Mouse (Mus musculus): Measurements from ENCODE around the gene Fgfrl1. TPM values are rescaled to one million over a fixed set of nuclear protein-coding genes. Genes with fewer than 3 reads are reported as not detected.

Gene Fgfrl1
- polyA plus RNA-seq, 1 experiment, result 30.6 TPM

DNA sequence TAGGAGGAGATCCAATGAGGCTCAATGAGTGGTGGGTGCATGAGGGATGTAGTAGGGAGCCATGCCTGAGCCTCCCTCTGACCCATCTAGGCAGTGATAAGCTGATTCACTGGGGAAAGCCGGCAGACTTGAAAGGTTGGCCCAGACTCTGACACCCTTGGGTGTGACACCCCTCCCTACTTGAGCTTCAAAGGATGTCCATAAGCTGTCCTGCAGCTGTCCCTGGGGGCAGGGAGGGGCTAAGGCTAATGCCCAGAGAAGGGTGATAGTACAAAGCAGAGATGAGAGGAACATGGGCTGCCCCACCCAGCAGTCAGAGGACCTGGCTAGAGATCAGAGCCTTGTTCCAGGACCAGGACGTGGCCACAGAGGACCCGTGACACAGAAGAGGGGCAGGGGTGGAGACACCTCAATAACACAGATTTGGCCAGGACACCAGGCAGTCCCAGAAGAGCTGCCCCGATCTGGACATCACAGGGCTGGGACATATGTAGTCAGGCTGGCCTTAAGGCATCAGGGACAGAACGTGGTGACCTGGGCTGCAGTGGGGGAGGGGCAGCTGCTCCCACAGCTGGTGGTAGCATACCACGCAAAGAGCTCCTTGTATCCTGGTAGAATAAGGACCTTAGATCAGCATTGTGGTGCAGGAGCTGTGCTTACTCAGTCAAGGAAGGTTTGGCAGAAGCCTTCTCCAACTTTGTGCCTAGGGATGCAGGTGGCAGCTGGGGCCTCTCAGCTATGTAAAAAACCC lies 17.0 kb downstream of the Fgfrl1 start:
- Histone ChIP-seq H3K4me3 (ENCODE audit: insufficient read depth, low read length) (no peak overlapping the region), H3K27ac (ENCODE audit: insufficient read depth, low read length) (no peak overlapping the region), H3K4me1 (ENCODE audit: control insufficient read depth, insufficient read depth, low read length) (no peaks in the 10 kb centered on the region)
- TF ChIP-seq CTCF (IDR thresholded peaks at IDR 0.05; ENCODE audit: borderline replicate concordance, insufficient read depth, low read length) (no peak), POLR2A (IDR thresholded peaks at IDR 0.05; ENCODE audit: low read depth, low read length) (no peak)

DNA sequence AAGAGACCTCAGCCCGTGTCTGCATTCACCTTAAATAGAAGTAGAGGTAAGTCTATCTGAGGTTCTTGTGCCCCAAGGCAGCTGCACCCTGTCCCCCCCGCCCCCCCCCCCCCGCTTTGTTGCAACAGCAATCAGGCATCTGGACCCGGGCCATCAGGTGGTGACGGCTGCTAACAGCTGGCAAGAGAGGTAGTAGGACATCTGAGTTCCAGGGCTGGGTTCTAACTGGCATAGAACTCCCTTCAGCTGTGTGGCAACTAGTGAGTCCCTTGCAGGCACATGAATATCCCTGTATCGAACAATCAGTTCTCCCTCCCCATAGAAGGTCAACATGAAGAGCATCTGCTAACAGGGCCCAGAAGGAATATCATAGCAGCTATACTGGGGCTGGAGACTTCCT lies 19.8 kb downstream of the Fgfrl1 start:
- Histone ChIP-seq H3K4me3 (ENCODE audit: insufficient read depth, low read length) (no peak overlapping the region), H3K27ac (ENCODE audit: insufficient read depth, low read length) (no peak overlapping the region), H3K4me1 (ENCODE audit: control insufficient read depth, insufficient read depth, low read length) (no peaks in the 10 kb centered on the region)
- TF ChIP-seq POLR2A (IDR thresholded peaks at IDR 0.05; ENCODE audit: low read depth, low read length) (no peak), CTCF (IDR thresholded peaks at IDR 0.05; ENCODE audit: borderline replicate concordance, insufficient read depth, low read length) (no peak)

DNA sequence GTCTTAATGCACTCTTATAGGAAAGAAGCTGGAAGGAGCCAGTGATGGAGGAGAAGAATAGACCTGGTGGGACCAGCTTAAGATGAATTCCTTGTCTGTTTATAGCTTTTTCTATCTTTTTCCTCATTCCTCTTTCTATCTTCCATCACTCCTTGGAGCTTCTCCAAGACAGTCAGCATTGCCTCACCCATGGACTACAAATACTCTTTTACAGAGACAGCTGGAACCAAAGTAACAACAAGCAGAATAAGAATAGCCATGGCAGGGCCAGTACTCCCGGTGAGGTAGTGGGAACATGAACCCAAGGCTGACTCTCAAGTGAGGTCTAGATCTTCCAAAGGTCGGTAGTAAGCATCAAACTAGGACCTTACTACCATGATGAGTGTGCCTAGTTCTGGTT lies 20.9 kb downstream of the Fgfrl1 start:
- TF ChIP-seq CTCF (IDR thresholded peaks at IDR 0.05; ENCODE audit: borderline replicate concordance, insufficient read depth, low read length), result no peak
- TF ChIP-seq POLR2A (IDR thresholded peaks at IDR 0.05; ENCODE audit: low read depth, low read length), result no peak
- Histone ChIP-seq H3K4me1 (ENCODE audit: control insufficient read depth, insufficient read depth, low read length) (no peaks in the 10 kb centered on the region), H3K4me3 (ENCODE audit: insufficient read depth, low read length) (no peak overlapping the region), H3K27ac (ENCODE audit: insufficient read depth, low read length) (no peak overlapping the region)

DNA sequence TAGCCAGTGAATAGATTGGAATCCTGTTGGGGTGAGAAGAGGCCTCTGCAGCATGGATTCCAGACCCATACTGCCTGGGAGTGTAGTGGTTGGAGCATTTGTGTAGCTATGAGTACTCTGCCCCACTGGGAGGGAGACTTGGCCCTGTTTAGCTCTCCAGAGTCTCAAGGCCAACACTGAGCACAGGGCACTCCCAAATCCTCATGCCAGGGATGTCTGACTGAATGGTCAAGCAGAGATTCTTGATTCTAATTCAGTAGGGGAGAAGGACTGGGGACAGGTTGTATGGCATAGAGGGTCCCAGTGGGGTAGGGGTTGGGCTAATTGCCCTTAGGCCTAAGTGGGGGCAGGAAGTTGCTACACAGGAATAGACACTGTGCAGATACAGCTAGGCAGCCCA lies 21.5 kb downstream of the Fgfrl1 start:
- no peaks in the 10 kb centered on the region for H3K4me1 ChIP-seq (ENCODE audit: control insufficient read depth, insufficient read depth, low read length)
- H3K27ac ChIP-seq (ENCODE audit: insufficient read depth, low read length), result no peak overlapping the region
- no peak overlapping the region for H3K4me3 ChIP-seq (ENCODE audit: insufficient read depth, low read length)
- TF ChIP-seq CTCF (IDR thresholded peaks at IDR 0.05; ENCODE audit: borderline replicate concordance, insufficient read depth, low read length) (no peak), POLR2A (IDR thresholded peaks at IDR 0.05; ENCODE audit: low read depth, low read length) (no peak)

DNA sequence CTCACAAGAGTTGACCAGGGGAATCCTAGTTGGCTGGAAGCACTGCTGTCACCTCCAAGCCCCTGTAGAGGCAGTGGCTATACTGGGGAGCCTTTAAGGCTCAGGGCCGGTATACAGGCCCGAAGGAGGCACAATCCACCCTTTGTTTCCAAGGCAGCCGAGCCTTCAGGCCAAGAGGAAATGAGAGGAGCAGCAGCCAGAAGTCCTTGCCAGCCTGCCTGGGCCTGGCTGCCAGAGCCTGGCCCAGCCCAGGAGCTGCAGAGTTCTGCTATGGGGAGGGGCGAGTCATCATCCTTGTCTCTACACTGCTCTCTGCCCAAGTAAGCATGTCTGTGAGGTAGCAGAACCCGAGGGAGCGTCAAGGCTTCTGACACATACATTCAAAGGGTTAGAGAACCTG lies 22.0 kb downstream of the Fgfrl1 start:
- Histone ChIP-seq H3K4me1 (ENCODE audit: control insufficient read depth, insufficient read depth, low read length) (peaks cover 5% of the 10 kb centered on the region; the same call in 1 of the 2 replicates), H3K4me3 (ENCODE audit: insufficient read depth, low read length) (no peak overlapping the region), H3K27ac (ENCODE audit: insufficient read depth, low read length) (no peak overlapping the region)
- no peak for TF ChIP-seq POLR2A (IDR thresholded peaks at IDR 0.05; ENCODE audit: low read depth, low read length)
- TF ChIP-seq CTCF (IDR thresholded peaks at IDR 0.05; ENCODE audit: borderline replicate concordance, insufficient read depth, low read length), result no peak

DNA sequence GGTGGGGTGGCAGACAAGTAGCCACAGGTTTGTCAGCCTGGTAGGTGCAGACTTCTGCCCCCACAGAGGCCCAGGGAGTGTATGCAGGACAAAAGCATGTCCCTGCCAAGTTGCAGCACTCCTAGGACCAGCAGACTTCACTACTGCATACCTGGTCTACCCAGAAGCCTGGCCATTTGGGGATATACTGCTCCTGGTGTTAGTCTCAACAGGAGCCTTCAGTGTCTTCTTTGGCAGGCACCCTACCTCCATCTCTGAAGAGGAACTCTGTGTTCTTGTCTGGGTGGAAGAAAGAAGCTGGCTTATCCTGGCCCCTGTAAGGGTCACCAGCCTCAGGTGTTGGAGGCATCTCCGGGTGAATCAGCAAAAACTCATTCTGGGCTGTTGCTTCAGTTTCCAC lies 23.8 kb downstream of the Fgfrl1 start:
- no peak overlapping the region for H3K27ac ChIP-seq (ENCODE audit: insufficient read depth, low read length)
- no peak for TF ChIP-seq CTCF (IDR thresholded peaks at IDR 0.05; ENCODE audit: borderline replicate concordance, insufficient read depth, low read length)
- no peak for TF ChIP-seq POLR2A (IDR thresholded peaks at IDR 0.05; ENCODE audit: low read depth, low read length)
- peaks cover 5% of the 10 kb centered on the region; the same call in 1 of the 2 replicates for H3K4me1 ChIP-seq (ENCODE audit: control insufficient read depth, insufficient read depth, low read length)

DNA sequence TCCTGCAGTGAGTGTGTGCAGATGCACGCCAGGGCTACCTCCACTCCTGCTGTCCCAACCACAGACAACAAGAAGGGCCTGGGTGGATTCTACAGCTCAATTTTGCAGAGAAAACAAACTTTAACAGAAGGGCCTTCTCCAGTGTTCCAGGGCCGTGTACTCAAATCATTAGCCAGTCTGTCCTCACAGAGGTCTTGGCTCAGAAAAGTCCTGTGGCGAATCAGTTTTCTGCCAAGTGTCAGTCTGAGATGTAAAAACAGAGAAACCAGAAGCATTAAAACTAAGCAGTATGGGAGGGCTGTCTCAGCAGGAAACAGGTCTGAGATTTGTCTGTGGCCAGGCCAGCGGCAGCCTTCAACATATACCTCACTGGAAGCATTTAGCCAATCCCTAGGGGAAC lies 25.9 kb downstream of the Fgfrl1 start:
- Histone ChIP-seq H3K4me3 (ENCODE audit: insufficient read depth, low read length) (no peak overlapping the region), H3K4me1 (ENCODE audit: control insufficient read depth, insufficient read depth, low read length) (peaks cover 5% of the 10 kb centered on the region; the same call in 1 of the 2 replicates), H3K27ac (ENCODE audit: insufficient read depth, low read length) (no peak overlapping the region)
- TF ChIP-seq POLR2A (IDR thresholded peaks at IDR 0.05; ENCODE audit: low read depth, low read length) (no peak), CTCF (IDR thresholded peaks at IDR 0.05; ENCODE audit: borderline replicate concordance, insufficient read depth, low read length) (no peak)

More for the DNA sequence above, 23.8 kb downstream of the Fgfrl1 start:
- no peak overlapping the region for H3K4me3 ChIP-seq (ENCODE audit: insufficient read depth, low read length)

DNA sequence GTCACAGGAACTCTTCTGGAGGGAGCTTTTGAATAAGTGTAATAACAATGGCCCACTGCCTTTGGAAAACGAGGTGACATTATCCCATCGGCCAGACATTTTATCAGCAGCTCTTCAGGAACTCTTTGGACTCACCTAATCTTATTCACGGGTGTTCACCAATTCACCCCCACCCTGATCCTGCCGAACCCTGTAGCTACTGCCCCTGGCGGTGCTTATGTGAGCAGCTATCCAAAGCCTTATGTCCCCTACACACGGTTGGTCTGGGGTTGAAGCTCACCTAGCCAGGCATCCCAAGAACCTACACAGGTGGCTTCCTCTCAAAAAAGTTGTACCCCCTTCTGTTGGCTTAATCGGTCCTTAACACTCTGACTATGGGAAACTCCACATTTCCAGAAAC lies 27.6 kb downstream of the Fgfrl1 start:
- no peak overlapping the region for H3K27ac ChIP-seq (ENCODE audit: insufficient read depth, low read length)
- peaks cover 5% of the 10 kb centered on the region; the same call in 1 of the 2 replicates for H3K4me1 ChIP-seq (ENCODE audit: control insufficient read depth, insufficient read depth, low read length)
- TF ChIP-seq POLR2A (IDR thresholded peaks at IDR 0.05; ENCODE audit: low read depth, low read length) (no peak), CTCF (IDR thresholded peaks at IDR 0.05; ENCODE audit: borderline replicate concordance, insufficient read depth, low read length) (no peak)
- no peak overlapping the region for H3K4me3 ChIP-seq (ENCODE audit: insufficient read depth, low read length)

DNA sequence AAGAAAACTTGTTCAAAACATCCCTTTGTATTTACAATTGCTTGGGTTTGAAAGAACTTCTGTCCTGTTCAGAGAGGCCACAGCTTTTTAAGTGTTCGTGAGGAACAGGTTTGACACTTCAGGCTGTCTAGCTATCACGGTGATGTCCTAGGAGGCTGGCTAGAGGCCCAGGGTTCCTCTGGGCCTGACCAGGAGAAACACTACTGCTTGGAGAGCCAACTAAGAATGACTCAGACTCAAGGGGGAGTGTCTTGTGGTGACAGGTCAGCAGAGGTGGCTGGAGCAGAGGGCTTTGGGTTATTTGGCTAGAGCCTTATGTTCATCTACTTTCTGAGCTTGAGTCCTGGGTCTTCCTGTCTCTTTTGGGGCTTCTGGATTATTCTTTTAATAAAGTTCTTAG lies 31.8 kb downstream of the Fgfrl1 start:
- Histone ChIP-seq H3K4me1 (ENCODE audit: control insufficient read depth, insufficient read depth, low read length) (peaks cover 2% of the 10 kb centered on the region; the same call in 1 of the 2 replicates), H3K4me3 (ENCODE audit: insufficient read depth, low read length) (no peak overlapping the region), H3K27ac (ENCODE audit: insufficient read depth, low read length) (no peak overlapping the region)
- no peak for TF ChIP-seq POLR2A (IDR thresholded peaks at IDR 0.05; ENCODE audit: low read depth, low read length)
- TF ChIP-seq CTCF (IDR thresholded peaks at IDR 0.05; ENCODE audit: borderline replicate concordance, insufficient read depth, low read length), result no peak

DNA sequence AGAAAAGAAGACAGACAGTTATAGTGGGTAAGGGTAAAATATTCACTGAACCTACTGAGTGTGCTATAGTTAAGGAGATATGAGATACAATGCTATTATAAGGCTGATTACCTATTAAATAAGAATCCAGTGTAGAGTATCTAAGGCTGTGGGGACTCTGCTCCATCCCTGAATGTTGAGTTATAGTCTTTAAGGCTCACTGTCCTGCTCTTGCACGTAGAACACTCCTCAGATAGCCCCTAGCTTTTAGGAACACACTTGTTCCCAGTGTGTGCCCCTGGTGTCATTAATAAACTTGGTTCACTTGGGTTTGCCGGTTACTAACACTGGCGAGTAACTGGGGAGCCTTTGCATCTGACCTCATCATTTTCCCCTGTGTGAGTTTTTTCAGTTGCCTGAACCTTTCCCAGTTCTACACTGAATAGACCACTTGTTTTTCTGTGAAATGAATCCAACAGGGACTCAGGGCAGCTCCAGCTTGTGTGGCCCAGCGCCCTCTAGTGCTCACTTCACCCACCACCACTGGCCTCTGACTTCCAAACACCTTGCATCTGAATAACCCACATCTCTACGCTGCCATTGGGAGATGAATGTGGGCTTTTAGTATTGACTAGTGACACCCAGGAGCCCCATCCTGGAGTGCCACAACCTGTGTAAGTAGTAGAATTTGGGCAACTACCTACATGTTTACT lies 34.5 kb downstream of the Fgfrl1 start:
- TF ChIP-seq CTCF (IDR thresholded peaks at IDR 0.05; ENCODE audit: borderline replicate concordance, insufficient read depth, low read length), result peak; percentile 84
- TF ChIP-seq POLR2A (IDR thresholded peaks at IDR 0.05; ENCODE audit: low read depth, low read length), result no peak

More for the DNA sequence above, 34.5 kb downstream of the Fgfrl1 start:
- no peaks in the 10 kb centered on the region for H3K4me1 ChIP-seq (ENCODE audit: control insufficient read depth, insufficient read depth, low read length)
- no peak overlapping the region for H3K4me3 ChIP-seq (ENCODE audit: insufficient read depth, low read length)
- H3K27ac ChIP-seq (ENCODE audit: insufficient read depth, low read length), result no peak overlapping the region

Measured in embryonic fibroblast, embryonic 13.5 days (primary cell).